Mouse (Mus musculus) liver, adult 2 months (tissue): ENCODE measurements at regions not wholly inside any gene's neighbourhood (a gene's known extent, or its start where the extent isn't known, plus 50 kb on each side); places are given as distances from the start of the nearest gene placed in this dataset.

Experiments used
- CTCF ChIP-seq: fragments of 200-500 bp; IDR thresholded peaks from 2 replicates; pipeline ENCODE4 v1.5.1; 2011; ENCODE audit warnings: low read depth, low read length, control low read depth
- POLR2A ChIP-seq: fragments of 200-500 bp; IDR thresholded peaks from 2 replicates; pipeline ENCODE4 v1.6.1; 2011; ENCODE audit warnings: low read length, control low read depth; ENCODE audit not compliant: insufficient read depth; ENCODE audit errors: extremely low read depth

GRCm38 (mm10) chr3:77800776-77801175 is 1485.5 kb downstream of the Rapgef2 start:
- TF ChIP-seq CTCF (no peak), POLR2A (no peak)
